Mouse (Mus musculus) stomach, adult 2 months (tissue): Measurements from ENCODE around the gene Apoa4. TPM values are rescaled to one million over a fixed set of nuclear protein-coding genes. Genes with fewer than 3 reads are reported as not detected.

Source experiments
- polyA plus RNA-seq: library from polyadenylated mRNA; depleted of rRNA; stranded (reverse); fragments of >200 nt; gene quantifications from 2 replicates; pipeline ENCODE4 v1.2.3, GENCODE M21; 2012; rRNA removed

Gene Apoa4
- polyA plus RNA-seq: 14.9 and 26.8 TPM in 2 replicates

DNA sequence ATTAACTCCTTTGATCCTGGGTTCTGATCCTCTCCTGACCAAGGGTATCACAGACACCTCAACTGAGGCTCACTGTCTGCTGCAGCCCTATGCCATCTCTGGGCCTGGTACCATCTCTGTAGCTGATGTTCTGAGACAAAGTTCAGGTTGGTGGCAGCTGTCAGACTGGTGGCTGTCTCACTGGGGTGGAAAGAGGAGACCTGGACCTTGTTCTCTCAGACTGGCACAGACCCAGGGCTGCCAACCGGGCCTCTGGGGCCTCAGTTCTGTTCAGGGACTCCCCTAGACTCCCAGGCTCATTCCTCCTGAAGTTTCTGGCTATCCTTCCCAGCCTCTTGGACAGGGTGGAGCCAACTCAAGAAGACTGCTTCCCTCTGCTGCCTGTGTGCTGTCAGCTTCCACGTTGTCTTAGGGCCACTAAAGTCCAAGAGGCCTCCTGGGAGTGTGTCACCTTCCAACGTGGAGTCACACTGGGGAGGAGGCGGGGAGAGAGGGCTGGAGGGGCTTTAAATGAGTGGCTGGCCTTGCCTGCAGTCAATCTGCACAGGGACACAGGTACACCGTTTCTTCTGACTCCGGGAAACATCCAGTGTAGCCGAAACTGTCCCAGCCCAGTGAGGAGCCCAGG is at the start of gene Apoa4:
Gene Apoa4, plus strand, starts transcription at position 171 of the 628 bp plus-strand sequence.

GRCm38 (mm10) chr9:46228491-46228890 is 12.0 kb upstream of the Apoa4 start, which contains the start of gene Apoa1:
Gene Apoa1 (plus strand): TSS chr9:46228580.

DNA sequence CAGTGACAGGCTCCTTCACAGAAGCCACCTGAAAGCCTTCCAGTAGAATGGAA is 5.1 kb upstream of the Apoa4 start, which contains the start of gene Apoc3:
Gene Apoc3, minus strand, starts transcription at position 41 of the 53 bp plus-strand sequence.

DNA sequence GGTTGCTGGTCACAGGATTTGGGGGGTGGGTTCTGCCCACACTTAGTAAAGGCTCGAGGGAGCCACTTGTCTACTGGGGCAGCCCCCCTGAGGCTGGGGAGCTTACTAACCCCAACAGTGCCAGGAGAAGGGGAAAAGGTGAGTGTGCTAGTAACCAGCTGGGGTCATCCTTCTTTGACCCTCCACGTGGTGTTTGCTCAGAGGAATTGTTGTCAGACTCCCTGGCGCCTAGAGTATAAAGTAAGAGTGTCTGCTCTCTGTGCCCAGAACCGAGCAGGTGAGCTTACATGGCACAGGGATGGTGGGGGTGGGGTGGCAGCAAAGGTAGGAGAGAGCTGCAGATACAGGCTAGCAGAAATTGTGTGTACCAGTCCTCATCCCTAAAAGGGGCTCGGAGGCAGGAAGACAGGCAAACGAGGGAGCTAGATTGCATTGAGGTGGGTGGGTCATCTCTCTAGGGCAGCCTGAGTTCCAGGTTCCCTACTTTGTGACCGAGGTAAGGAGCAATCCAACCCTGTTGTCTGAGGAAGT is 27.9 kb downstream of the Apoa4 start, which contains the start of gene Apoa5:
Gene Apoa5, plus strand, starts transcription at position 291 of the 531 bp plus-strand sequence.

DNA sequence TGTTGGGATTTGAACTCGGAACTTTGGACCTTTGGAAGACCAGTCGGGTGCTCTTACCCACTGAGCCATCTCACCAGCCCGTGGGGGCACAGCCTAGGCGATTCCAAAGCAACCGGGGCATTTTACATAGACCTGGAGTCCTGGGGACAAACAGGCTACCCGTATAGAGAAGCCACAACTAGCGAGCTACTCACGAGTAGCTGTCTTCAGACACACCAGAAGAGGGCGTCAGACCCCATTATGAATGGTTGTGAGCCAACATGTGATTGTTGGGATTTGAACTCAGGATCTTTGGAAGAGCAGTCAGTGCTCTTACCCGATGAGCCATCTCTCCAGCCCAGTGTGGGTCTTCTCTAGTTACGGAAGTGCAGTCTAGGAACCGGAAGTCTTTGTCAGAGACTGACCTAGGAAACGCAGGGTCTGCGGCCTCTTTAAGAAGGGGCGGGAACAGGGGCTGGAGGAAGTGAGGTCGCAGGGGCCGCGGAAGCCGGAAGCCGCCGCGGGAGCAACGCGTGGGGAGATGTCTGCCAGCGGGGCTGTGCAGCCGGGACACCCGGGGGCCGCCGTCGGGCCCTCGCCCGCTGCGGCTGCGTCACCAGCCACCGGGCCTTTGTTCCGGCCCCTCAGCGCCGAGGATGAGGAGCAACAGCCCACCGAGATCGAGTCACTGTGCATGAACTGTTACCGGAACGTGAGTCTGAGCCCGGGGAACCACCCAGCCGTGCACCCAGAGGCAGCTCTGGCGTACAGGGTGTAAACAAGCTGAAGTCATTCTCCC is 32.4 kb downstream of the Apoa4 start, which contains the start of gene Zpr1:
Gene Zpr1, plus strand, starts transcription at position 388 of the 778 bp plus-strand sequence.

GRCm38 (mm10) chr9:46282631-46283436 is 42.3 kb downstream of the Apoa4 start, which contains the start of gene Bud13:
Gene Bud13 (plus strand): TSS chr9:46283008.

Other genes with a start within 250 kb of the Apoa4 start
- 8.1 and 8.3 TPM in 2 replicates for gene Pafah1b2, start 228.0 kb upstream of the Apoa4 start, polyA plus RNA-seq
- gene Sik3, start 227.9 kb upstream of the Apoa4 start, polyA plus RNA-seq: 6.3 and 7.7 TPM in 2 replicates
- gene Apoa1, start 12.1 kb upstream of the Apoa4 start, polyA plus RNA-seq: 510 and 738 TPM in 2 replicates
- 0.92 and 2.2 TPM in 2 replicates for gene Apoc3, start 5.1 kb upstream of the Apoa4 start, polyA plus RNA-seq
- 0.14 and 0.74 TPM in 2 replicates for gene Apoa5, start 27.9 kb downstream of the Apoa4 start, polyA plus RNA-seq
- gene Zpr1, start 32.4 kb downstream of the Apoa4 start, polyA plus RNA-seq: 6.0 and 13.7 TPM in 2 replicates
- gene Bud13, start 42.3 kb downstream of the Apoa4 start, polyA plus RNA-seq: 3.0 and 3.6 TPM in 2 replicates
- gene 4931429L15Rik, start 79.3 kb downstream of the Apoa4 start, polyA plus RNA-seq: not detected in 2 replicates